Mouse (Mus musculus) urinary bladder, postnatal 14 days (tissue): ENCODE results near the gene Fam76b.
"Not testable (repeated sequence)": the region's sequence is repeated elsewhere in the genome, so short reads cannot be mapped to it uniquely, and the experiment has no call there.

Experiments
- DNase-seq: peaks from one replicate; pipeline ENCODE4 v3.0.0; 2021; ENCODE audit warnings: low spot score

Gene Fam76b

DNA sequence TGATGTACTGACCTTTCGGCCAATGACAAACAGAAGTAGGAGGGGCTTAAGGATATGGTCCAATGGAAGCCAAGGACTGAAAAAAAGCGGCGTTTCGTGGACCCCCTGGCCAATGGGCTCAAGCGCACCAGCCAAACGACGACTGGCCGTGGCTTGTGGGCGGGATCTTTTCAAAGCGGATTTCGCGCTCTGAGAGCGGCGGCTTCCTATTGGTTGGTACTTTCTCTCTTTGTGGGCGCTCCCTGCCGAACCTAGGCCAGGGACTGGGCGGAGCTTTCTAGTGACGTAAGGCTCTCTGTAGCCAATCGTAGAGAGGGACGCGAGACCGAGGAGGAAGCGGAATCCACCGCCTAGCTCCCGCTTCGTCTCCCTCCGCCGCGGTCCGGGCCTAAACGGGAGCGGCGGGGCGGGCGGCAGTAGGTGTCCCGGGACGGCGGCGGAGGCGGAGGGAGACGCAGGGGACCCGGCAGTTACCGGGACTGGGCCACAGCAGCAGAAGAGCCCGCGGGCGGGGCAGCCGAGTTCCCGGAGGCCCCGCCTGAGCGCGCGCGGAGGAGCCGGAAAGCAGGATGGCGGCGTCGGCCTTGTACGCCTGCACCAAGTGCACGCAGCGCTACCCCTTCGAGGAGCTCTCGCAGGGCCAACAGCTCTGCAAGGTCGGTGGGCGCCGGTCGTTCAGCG, at the start of gene Fam76b:
Fam76b (plus strand) TSS at position 311 of the 681 bp plus-strand sequence.
- peak; percentile 99 for DNase-seq

DNA sequence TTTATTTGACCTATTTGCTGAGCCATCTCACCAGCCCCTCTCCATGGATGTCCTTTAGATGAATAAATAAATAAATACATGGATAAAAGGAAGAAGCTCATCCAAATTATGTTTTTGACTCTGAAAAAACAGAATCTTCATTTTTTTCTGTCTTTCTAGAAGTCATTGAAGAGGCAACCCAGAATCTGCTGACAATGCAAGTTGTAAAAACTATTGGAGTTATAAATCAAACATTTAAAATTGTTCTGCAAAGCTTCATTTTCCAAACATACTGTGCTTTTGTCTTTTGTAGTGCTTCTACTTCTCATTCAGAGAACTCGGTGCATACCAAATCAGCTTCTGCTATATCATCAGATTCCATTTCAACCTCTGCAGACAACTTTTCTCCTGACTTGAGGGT, 45.5 kb upstream of the Fam76b start:
- no peak for DNase-seq

DNA sequence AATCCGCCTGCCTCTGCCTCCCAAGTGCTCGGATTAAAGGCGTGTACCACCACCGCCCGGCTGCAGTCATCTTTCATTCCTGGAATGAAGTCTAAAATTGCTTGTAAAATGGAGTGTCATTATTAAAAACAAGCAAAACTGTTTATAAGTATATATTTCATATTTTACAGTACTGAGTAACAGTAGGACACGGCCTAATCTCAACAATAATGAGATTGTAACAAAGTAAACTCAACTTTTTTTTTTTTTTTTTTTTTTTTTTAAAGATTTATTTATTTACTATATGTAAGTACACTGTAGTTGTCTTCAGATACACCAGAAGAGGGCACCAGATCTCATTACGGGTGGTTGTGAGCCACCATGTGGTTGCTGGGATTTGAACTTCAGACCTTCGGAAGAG, 36.7 kb upstream of the Fam76b start:
- DNase-seq, result not testable (repeated sequence)

DNA sequence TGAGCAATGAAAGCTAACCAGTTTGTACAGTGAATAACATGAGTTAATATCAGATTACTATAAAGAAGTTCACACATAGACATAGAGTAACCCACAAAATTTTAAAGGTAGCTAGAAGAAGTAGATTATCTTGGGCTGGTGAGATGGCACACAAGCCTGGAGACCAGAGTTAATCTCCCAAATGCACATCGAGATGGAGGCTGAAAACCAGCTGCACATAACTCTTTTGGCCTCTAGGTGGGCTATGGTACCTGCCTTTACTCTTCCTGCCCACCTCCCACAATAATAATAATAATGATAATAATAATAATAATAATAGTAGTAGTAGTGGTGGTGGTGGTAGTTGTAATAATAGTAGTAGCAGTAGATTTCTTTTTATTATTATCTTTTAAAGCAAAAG, 33.2 kb upstream of the Fam76b start:
- no peak for DNase-seq

DNA sequence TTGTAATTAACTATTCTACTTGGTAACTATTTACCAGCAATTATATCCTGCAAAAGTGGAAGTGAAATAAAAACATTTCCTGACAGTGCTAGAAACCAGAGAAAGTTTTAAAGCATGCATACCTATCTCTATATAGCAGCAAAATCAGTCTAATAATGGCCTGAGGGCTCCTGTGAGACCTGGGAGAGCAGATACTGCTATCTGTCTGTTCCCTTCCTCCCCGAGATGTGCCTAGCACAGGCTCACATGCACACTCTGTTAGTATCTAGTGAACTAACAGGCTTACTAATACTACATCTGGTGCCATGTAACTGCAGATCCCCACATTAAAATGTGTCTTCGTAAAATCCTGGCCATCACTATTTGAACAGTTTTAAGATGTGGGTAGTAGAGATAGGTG, 32.8 kb upstream of the Fam76b start:
- DNase-seq, result no peak

DNA sequence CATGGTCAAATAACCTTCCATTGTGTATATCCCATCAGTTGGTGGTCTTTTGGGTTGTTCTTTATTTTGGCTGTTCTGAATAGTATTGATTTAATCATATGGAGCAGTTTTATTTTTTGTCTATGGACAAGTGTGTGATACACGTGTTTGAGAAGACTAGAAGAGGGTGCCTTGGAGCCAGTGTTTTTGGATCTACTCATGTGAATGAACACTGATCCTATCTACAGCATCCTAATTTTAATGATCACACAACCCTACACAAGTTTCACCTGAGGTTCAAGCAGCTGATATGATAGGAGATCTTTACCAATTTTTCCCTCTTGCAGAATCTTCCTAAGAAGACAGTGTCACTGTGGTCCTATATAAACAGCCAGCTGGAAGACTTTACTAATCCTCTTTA, 23.0 kb upstream of the Fam76b start:
- no peak for DNase-seq

DNA sequence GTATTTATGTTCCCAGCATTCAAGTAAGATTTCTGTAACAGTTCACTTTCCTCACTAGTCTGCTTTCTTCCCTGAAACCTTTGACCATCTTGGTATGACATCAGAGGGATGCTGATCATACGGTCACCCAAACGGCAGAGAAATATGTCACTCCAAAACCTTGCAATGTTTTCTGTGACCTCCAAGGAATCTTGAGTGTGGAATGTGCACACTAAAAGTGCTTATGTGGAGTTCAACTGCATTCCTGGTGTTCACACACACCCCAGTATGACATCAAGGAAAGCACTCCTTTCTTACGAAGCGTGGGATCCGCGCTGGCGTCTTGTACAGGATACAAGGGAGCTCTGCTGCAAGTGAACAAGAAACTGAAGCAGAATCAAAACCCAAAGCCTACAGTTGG, 20.7 kb upstream of the Fam76b start:
- DNase-seq, result no peak

DNA sequence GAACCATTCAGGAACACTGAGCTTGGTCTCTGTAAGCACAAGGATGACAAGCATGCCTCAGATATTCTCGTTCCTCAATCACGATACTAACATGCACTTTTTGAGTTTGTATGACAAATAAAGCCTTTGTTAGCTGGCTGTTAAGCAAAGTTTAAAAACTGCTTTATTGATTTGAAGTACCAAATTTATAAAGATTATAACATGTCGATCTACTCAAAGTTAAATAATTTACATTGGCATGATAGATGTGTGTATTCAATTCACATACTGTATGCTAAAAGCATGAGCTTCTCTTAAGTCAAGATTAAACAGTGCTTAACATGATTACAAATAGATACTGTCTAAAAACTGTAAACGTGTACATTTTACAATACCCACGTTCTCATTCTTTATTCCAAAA, 19.9 kb upstream of the Fam76b start:
- no peak for DNase-seq

DNA sequence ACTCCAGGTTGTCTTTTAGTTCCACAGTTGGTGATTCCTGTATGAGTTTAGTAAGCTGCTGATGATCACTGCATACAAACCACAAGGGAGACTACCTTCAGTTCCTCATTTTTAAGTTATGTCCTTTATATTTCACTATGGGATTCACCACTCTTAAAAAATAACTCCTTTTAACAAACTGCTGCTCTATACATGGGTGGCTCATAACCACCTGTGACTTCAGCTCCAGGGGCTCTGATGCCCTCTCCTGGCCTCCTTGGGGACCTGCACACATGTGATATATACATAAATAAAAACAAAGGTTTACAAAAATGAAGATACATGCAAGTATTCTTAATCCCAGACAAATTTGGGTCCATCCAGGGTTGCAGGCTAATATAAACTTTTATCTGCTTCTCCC, 17.6 kb upstream of the Fam76b start:
- DNase-seq, result no peak

DNA sequence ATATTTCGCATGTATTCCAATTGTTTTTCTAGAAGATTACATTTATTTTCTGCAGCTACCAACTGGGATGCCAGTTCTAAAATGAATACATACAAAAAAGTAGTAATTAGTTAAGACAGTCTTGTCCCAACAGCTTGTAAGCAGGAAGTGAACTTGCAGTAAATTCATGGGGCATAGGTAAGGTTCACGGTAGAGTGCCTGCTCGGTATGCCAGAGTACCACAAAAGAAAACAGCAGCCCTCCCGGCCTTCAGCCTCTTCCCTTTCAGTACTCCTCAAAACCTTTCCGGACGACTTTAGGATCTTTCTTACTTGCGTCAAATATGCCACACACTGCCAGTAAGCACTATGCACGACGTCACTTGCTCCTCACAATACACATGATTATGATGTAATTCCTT, 9.1 kb upstream of the Fam76b start:
- no peak for DNase-seq

DNA sequence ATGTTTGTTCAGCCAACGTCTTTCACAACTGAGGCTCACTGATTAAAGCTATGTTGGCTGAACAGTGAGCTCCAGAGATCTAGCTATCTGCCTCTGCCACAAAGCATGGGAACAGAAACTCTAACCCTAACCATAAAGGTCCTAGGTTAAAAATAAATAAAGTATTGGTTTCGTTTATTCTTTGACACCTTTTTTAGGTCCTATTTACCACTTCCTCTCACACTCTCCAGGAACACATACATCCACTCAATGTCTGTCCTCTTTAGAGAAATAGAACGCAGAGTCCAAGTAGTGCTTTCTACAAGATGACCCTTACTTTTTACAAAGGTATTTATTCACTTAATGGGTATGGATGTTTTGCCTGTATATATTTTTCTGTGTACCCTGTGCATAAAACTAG, 6.7 kb upstream of the Fam76b start:
- DNase-seq, result no peak

DNA sequence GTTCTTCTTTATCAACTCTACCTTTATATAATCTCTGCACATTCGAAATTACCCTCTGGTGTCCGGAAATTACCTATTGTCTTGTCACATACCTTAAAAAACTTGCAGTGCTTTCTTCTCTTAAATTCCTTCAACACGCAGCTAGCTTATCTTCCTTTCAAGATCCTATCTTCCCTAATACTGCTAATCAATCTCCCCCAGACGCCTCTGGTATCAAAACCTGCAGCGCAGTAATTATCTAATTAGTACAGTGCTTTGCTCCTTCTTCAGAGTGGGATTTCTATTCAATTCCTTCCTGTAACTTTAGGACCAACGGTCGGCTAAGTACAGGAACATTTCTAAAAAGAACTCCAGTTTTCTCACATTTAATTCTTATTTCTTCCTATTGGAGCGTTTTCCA, 1.6 kb upstream of the Fam76b start:
- DNase-seq, result no peak

DNA sequence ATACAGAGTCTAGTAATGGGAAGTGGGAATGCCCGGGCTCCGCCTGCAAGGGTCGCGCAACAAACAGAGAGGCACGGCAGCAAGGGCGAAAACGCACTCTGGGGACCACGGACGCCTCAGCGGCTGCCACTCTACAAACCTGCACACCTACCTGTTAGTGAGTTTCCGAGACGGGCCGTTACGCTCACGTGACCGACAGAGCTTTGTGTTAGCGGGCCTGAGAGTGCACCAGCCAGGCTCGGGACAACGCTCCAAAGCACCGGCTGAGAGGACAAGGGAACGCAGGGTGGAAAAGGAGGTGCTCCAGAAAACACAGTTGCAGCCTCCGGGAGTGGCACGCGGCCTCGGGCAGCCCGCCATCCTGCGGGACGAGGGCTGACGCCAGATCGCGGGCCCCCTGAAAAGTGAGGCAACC, 1.1 kb upstream of the Fam76b start:
- peak; percentile 71 for DNase-seq

DNA sequence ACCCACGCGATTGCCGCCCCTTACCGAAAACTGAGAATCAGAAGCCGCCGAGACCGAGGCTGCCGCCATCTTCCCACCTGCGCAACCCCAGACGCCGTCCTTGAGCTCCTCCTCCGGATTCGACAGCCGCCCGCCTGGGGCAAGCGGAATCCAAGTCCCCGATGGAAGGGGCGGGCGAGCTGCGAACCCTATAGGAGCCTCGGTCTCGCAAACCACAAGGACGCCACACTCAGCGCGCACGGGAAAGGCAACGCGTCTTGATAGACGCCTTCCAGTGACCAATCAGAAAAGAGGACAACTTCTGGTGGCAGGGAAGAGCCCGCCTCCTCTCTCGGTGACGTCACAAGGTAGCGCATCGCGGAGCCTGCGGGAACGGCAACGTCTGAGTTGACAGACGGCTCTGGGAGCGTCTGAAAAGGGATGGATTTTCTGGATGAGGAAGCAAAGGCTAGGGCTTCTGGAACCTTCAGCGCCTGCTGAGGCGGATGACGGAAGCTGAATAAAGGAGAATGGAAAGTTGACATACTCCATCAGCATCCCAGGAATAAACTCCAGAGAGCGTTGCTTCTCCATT, 597 bp upstream of the Fam76b start, which contains the start of gene Cep57:
Cep57 (minus strand) TSS at position 276 of the 574 bp plus-strand sequence.
- peak; percentile 95 for DNase-seq

DNA sequence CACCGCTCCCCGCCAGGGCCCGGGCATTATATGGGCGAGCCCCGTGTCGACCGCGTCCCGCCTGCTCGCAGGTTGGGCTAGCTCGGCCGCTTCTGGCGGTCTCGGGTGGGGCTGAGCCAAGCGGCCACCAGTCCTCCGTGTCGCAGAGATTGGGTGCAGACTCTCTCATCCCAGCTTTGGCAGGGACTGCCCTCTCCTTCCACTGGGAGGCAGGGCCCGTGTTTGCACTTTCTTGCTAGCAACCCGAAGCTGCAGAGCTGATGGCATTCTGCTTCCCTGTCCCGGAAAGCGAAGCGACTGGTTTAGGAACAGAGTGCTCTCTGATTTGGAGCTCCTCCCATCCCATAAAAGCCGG, 548 bp downstream of the Fam76b start:
- DNase-seq, result no peak

DNA sequence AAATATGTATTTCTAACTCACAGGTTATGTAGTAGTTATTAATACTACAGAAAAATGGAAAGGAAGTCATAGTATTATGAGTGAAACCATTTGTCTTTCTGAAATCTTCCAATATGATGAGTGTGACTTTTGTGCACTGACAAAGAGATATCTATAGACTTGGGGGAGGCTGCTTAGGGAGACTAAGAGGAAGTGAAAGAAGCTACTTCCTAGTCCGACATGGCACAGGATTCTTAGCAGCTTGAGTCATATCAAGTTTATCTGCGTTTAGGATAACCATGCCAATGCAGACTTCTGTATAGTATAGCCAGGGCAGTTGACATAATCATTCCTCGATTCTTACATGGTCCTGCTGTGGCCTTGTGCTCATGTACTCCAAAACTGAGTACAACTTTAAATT, 7.7 kb downstream of the Fam76b start:
- no peak for DNase-seq

DNA sequence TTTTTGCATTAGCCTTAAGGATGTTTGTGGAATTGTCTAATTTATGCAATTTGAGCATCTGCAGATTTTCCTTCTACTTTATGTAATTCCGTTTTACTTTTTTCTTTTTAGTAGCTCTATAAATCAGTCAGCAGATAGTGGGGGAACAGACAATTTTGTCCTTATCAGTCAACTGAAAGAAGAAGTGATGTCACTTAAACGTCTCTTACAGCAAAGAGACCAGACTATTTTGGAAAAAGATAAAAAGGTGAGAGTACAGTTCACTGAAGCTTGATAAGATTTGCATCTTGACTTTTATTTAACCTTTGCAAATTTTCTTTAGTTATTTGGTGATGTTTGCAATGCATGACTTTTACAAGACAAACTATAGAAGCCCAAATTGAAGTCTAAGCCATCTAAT, 9.2 kb downstream of the Fam76b start:
- no peak for DNase-seq

DNA sequence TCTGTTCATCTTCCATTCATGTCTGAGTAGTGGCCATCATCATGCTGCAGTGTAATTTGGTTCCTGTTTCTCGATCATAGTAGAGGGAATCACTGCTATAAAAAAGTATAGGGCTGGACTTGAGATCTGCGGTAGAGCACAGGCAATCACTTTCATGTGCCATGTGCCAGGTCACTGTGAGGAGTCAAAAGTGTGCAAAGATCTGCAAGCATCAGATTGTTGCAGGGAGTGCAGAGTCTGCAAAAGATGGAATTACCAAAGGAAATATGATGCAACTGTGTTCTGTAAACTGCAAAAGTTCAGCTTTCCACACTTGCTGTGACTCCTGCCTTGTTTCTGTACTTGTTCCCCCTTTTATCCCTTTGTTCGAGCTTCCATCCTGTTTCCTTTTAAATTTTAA, 20.1 kb downstream of the Fam76b start:
- DNase-seq, result no peak

DNA sequence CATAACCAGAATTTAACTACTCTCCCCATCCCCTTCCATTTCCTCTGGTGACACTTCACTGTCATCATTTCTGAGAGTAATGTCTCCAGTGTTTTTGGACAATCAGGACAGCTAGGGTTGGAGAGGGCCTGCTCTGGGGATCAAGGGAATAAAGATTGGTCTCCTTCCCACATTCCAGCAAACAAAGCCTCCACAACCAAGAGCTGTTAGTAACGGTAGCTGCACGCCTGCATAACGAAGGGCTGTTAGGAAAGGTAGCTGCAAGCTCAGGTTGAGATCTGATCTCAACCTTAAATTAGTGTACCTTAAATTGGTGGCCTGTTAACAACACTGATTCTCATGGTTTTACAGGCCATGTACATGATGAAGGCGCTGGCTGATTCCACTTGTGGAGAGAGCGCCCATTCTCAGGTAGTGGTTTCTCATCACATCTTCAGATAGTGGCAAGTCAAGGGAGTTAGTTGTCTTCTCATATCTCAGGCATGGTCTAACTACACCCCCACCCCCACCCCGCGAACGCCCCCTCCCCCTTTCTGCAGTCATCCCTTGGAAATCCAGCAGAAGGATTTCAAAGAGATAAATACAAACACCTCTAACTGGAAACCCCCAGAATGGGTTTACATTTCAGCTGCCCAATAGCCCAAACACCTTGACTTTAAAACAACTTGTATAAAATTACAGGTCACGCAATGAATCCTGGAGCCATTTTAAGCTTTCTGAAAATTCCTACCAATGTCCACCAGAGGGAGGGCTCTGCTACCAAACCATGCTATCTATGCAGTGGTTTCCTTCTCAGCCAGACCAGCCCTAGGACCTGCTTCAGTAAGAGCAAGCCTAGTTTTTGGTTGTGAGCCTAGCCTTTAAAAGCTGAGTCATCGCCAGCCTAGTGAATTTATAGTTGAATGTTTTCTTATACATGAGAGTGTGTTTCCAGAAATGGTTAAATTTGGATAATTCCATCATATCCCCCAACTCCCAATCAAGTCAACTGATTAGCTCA, 21.3 kb downstream of the Fam76b start:
- peak; percentile 36 for DNase-seq

DNA sequence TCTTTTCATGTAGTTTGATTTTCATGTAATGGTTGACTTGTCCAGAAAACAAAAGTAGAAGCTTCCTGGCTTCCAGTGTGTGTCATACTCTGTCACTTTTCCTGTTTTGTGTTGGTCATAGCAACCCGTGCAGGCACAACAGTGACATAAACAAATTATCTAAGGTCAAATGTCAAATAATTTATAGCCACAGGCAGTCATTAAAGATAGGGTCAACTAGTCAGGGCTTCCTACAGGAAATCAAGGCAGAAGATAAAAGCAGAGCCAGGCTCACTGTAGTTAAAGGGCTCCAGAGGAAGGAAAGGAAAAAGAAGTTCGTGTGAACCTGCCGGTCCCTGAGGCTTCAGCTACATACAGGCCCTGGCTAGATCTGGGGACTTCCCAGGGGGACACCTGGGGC, 26.4 kb downstream of the Fam76b start:
- no peak for DNase-seq

DNA sequence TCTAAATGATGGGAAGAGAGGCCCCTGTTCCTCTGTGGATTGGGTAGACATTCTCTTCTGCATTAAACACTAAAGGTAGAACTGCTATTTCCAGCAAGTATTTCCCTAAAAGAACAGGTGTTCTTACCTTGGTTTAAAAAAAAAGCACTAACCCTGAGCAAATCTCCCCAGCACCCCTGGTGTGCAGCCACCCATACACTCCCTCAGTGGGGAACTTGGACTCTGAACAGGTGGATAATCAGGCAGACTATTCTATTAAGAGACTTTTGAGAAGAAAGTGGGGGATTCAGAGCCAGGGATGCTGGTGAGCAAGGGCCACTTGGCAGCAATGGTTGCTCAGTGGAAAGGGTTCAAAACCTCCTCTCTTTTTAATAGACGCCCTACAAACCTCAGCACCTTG, 28.7 kb downstream of the Fam76b start:
- DNase-seq, result no peak

DNA sequence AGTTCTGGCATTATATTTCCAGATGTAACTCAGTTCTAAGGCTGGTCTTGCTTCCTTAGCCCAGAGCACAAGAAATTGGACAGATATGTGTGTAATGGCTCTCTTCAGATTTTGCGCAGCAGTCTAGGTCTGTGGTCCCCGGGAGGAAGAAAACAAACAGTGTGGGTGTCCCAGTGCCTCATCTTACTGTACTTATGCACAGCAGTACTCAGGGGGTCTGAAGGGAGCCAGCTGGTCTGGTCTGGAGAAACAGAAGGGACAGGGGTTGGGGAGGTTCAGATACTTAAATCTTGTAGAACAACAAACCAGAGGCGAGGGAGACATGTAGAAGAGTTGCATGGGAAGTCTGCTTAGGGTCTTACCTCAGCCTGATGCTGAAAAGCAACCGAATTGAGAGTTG, 29.3 kb downstream of the Fam76b start:
- DNase-seq, result no peak

DNA sequence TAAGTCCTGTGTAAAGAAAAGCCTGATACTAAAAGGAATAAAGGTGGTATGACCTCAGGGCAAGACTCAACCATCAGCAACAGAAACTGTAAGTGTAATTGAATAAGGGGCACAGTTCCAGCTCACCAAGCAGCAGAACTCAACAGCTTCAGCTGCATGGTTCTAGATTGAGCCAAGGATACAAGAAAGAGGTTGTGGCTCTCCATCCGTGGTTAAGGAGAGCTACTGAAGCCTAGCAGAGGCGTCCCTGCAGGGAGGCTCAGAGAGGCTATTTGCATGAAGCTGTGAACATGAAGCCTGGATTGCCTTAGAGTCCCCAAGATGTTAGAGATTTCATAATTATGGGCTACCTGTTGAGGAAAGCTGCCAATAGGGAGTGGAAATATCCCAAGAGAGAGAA, 40.1 kb downstream of the Fam76b start:
- DNase-seq, result no peak
